Mouse (Mus musculus): Measurements from ENCODE around the gene Methig1. TPM values are rescaled to one million over a fixed set of nuclear protein-coding genes. Genes with fewer than 3 reads are reported as not detected.
"Not testable (repeated sequence)": the region's sequence is repeated elsewhere in the genome, so short reads cannot be mapped to it uniquely, and the experiment has no call there.

Methig1 gene
- polyA plus RNA-seq, 1 experiment from 2014 or later = not detected

- WGBS = 36% methylated on average over 2 of the region's 2 CpGs
- H3K4me1 ChIP-seq (ENCODE audit: control insufficient read depth, insufficient read depth, low read length) = no peaks in the 10 kb centered on the region
Measured at GRCm38 (mm10) chr15:100349496-100349895, 3.5 kb upstream of the Methig1 start.

DNA sequence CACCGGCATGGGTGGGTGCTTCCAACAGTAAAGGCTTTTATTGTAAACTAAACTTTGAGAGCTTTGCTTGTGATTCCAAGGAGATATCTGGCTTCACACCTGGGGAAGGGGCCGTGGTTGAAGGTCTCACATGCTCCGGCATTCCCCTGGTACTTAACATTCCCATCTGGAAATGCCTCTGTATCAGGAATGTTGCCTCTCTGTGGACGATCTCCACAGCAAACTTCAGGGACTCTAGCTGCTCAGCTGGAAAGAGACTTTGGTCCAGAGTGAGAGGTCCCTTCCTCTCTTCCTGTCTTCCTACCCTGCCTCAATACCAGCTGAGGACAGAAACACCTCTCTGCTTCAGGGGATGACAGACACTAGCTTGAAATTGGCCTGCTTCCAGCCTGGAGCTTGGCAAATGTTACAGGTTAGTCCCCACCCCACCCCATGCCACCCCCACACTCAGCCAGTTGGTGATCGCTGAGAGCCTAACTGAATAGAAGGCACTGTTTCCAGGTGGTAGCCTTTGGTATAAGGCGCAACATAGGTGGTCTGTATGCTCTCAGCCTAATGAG lies 1.4 kb upstream of the Methig1 start:
- Histone ChIP-seq H3K4me2 (ENCODE audit: low read depth, severe bottlenecking) (no peak overlapping the region), H3K27me3 (ENCODE audit: control insufficient read depth, insufficient read depth, low read length) (no peaks in the 10 kb centered on the region), H3K9me3 (ENCODE audit: control insufficient read depth, low read length) (no peaks in the 10 kb centered on the region), H3K36me3 (ENCODE audit: control insufficient read depth, insufficient read depth, low read length) (no peaks in the 10 kb centered on the region), H3K4me1 (ENCODE audit: control insufficient read depth, insufficient read depth, low read length) (no peaks in the 10 kb centered on the region), H3K4me3 (ENCODE audit: low read depth, low read length) (no peak overlapping the region), H3K9ac (ENCODE audit: low read length) (no peak overlapping the region), H3K27ac (replicated peaks; ENCODE audit: low read depth, low read length) (no peak overlapping the region)
- DNase-seq (ENCODE audit: low spot score) (no peak), ATAC-seq (ENCODE audit: insufficient number of reproducible peaks, low FRiP score, low TSS enrichment, low read depth) (no peak)
- 63% methylated on average over 6 of the region's 6 CpGs for WGBS

More at GRCm38 (mm10) chr15:100349496-100349895, 3.5 kb upstream of the Methig1 start:
- no peaks in the 10 kb centered on the region for H3K27me3 ChIP-seq (ENCODE audit: control insufficient read depth, insufficient read depth, low read length)
- no peak overlapping the region for H3K4me2 ChIP-seq (ENCODE audit: low read depth, severe bottlenecking)
- no peak overlapping the region for H3K4me3 ChIP-seq (ENCODE audit: low read depth, low read length)
- ATAC-seq (ENCODE audit: insufficient number of reproducible peaks, low FRiP score, low TSS enrichment, low read depth) (no peak), DNase-seq (ENCODE audit: low spot score) (no peak)
- H3K36me3 ChIP-seq (ENCODE audit: control insufficient read depth, insufficient read depth, low read length) = no peaks in the 10 kb centered on the region
- no peak overlapping the region for H3K27ac ChIP-seq (replicated peaks; ENCODE audit: low read depth, low read length)
- H3K9me3 ChIP-seq (ENCODE audit: control insufficient read depth, low read length) = no peaks in the 10 kb centered on the region
- H3K9ac ChIP-seq (ENCODE audit: low read length) = no peak overlapping the region

DNA sequence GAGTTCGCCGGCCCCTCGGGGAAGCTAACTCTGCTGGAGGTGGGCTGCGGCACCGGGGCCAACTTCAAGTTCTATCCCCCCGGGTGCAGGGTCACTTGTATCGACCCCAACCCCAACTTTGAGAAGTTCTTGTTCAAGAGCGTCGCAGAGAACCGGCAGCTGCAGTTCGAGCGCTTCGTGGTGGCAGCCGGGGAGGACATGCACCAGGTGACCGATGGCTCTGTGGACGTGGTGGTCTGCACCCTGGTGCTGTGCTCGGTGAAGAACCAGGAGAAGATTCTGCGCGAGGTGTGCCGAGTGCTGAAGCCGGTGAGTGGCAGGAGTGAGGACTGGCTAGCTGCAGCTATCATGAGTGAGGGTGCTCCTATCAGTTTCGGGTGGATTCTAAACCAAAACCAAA lies 450 bp downstream of the Methig1 start:
- H3K9ac ChIP-seq (ENCODE audit: low read length); H3K36me3 ChIP-seq (ENCODE audit: control insufficient read depth, insufficient read depth, low read length); DNase-seq (ENCODE audit: low spot score); H3K27ac ChIP-seq (replicated peaks; ENCODE audit: low read depth, low read length); ATAC-seq (ENCODE audit: insufficient number of reproducible peaks, low FRiP score, low TSS enrichment, low read depth); H3K9me3 ChIP-seq (ENCODE audit: control insufficient read depth, low read length); H3K4me2 ChIP-seq (ENCODE audit: low read depth, severe bottlenecking); H3K4me3 ChIP-seq (ENCODE audit: low read depth, low read length); H3K27me3 ChIP-seq (ENCODE audit: control insufficient read depth, insufficient read depth, low read length); H3K4me1 ChIP-seq (ENCODE audit: control insufficient read depth, insufficient read depth, low read length): not testable (repeated sequence)
- WGBS = 97% methylated on average over 11 of the region's 22 CpGs

GRCm38 (mm10) chr15:100355876-100356275 lies 2.9 kb downstream of the Methig1 start:
- Histone ChIP-seq H3K4me2 (ENCODE audit: low read depth, severe bottlenecking) (no peak overlapping the region), H3K9me3 (ENCODE audit: control insufficient read depth, low read length) (no peaks in the 10 kb centered on the region), H3K4me3 (ENCODE audit: low read depth, low read length) (no peak overlapping the region), H3K9ac (ENCODE audit: low read length) (no peak overlapping the region), H3K4me1 (ENCODE audit: control insufficient read depth, insufficient read depth, low read length) (no peaks in the 10 kb centered on the region), H3K27ac (replicated peaks; ENCODE audit: low read depth, low read length) (no peak overlapping the region), H3K36me3 (ENCODE audit: control insufficient read depth, insufficient read depth, low read length) (no peaks in the 10 kb centered on the region), H3K27me3 (ENCODE audit: control insufficient read depth, insufficient read depth, low read length) (no peaks in the 10 kb centered on the region)
- WGBS = 40% methylated on average over 5 of the region's 5 CpGs
- DNase-seq (ENCODE audit: low spot score) = no peak
- ATAC-seq (ENCODE audit: insufficient number of reproducible peaks, low FRiP score, low TSS enrichment, low read depth) = no peak

GRCm38 (mm10) chr15:100364242-100364641 lies 11.3 kb downstream of the Methig1 start, which contains the start of gene Higd1c:
TSS of gene Higd1c (plus strand) at chr15:100364542.
- no peak within 1 kb of the TSS for H3K27ac ChIP-seq (replicated peaks; ENCODE audit: low read depth, low read length)
- H3K27me3 ChIP-seq (ENCODE audit: control insufficient read depth, insufficient read depth, low read length) = no peaks in the 10 kb centered on the region
- H3K4me1 ChIP-seq (ENCODE audit: control insufficient read depth, insufficient read depth, low read length) = no peaks in the 10 kb centered on the region
- 0 out of 2 replicates have a peak, but pooled peaks cover 3% of the 10 kb centered on the region for H3K9me3 ChIP-seq (ENCODE audit: control insufficient read depth, low read length)
- DNase-seq (ENCODE audit: low spot score) (no peak), ATAC-seq (ENCODE audit: insufficient number of reproducible peaks, low FRiP score, low TSS enrichment, low read depth) (no peak)
- no peak within 1 kb of the TSS for H3K9ac ChIP-seq (ENCODE audit: low read length)
- no peaks in the 10 kb centered on the region for H3K36me3 ChIP-seq (ENCODE audit: control insufficient read depth, insufficient read depth, low read length)
- 48% methylated on average over 7 of the region's 7 CpGs for WGBS
- H3K4me3 ChIP-seq (ENCODE audit: low read depth, low read length) = no peak within 1 kb of the TSS
- no peak within 1 kb of the TSS for H3K4me2 ChIP-seq (ENCODE audit: low read depth, severe bottlenecking)

DNA sequence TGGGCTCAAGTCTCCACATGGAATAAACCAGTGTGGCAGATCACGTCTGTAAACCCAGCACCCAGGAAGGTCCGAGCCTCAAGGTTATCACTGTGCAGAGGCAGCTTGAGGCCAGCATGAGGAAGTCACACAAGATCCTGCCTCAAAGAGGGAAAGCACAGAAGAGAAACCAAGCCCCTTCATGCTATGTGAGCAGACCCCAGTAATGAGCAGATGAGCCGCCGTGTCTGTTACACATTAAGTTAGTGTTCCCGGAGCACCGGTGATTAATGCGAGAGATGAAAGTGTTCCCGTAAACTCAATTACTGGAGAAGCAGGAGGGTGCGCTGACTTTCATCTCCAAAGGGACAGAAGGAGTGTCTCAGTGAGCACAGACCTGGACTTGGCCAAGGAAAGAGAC lies 13.0 kb downstream of the Methig1 start:
- H3K4me3 ChIP-seq (ENCODE audit: low read depth, low read length); ATAC-seq (ENCODE audit: insufficient number of reproducible peaks, low FRiP score, low TSS enrichment, low read depth); H3K27me3 ChIP-seq (ENCODE audit: control insufficient read depth, insufficient read depth, low read length); H3K9me3 ChIP-seq (ENCODE audit: control insufficient read depth, low read length); DNase-seq (ENCODE audit: low spot score); H3K4me1 ChIP-seq (ENCODE audit: control insufficient read depth, insufficient read depth, low read length); H3K9ac ChIP-seq (ENCODE audit: low read length); H3K4me2 ChIP-seq (ENCODE audit: low read depth, severe bottlenecking); H3K36me3 ChIP-seq (ENCODE audit: control insufficient read depth, insufficient read depth, low read length); H3K27ac ChIP-seq (replicated peaks; ENCODE audit: low read depth, low read length): not testable (repeated sequence)
- WGBS = 8% methylated on average over 8 of the region's 9 CpGs

DNA sequence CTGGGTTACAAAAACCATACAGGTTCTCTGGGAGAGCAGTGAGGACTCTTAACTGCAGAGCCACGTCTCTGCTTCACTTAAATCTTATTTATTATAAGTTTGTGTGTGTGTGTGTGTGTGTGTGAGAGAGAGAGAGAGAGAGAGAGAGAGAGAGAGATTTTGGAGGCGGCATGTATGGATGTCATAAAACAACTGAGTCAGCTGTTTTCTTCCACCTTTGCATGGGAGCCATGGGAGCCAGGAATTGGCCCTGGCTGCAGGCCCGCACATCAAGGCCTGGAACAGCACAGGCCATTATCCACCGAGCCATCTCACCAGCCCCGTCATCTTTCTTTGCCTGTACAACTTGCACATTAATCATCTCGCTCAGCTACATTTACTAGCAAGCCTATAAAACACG lies 14.2 kb downstream of the Methig1 start:
- 50% methylated on average over 7 of the region's 7 CpGs for WGBS
- Histone ChIP-seq H3K4me1 (ENCODE audit: control insufficient read depth, insufficient read depth, low read length) (no peaks in the 10 kb centered on the region), H3K9me3 (ENCODE audit: control insufficient read depth, low read length) (0 out of 2 replicates have a peak, but pooled peaks cover 3% of the 10 kb centered on the region), H3K4me2 (ENCODE audit: low read depth, severe bottlenecking) (no peak overlapping the region), H3K27me3 (ENCODE audit: control insufficient read depth, insufficient read depth, low read length) (no peaks in the 10 kb centered on the region), H3K9ac (ENCODE audit: low read length) (no peak overlapping the region), H3K4me3 (ENCODE audit: low read depth, low read length) (no peak overlapping the region), H3K36me3 (ENCODE audit: control insufficient read depth, insufficient read depth, low read length) (no peaks in the 10 kb centered on the region), H3K27ac (replicated peaks; ENCODE audit: low read depth, low read length) (no peak overlapping the region)
- ATAC-seq (ENCODE audit: insufficient number of reproducible peaks, low FRiP score, low TSS enrichment, low read depth) (no peak), DNase-seq (ENCODE audit: low spot score) (no peak)

GRCm38 (mm10) chr15:100375066-100375465 lies 22.1 kb downstream of the Methig1 start:
- Histone ChIP-seq H3K9ac (ENCODE audit: low read length) (no peak overlapping the region), H3K36me3 (ENCODE audit: control insufficient read depth, insufficient read depth, low read length) (no peaks in the 10 kb centered on the region), H3K4me1 (ENCODE audit: control insufficient read depth, insufficient read depth, low read length) (no peaks in the 10 kb centered on the region), H3K9me3 (ENCODE audit: control insufficient read depth, low read length) (no peaks in the 10 kb centered on the region), H3K4me2 (ENCODE audit: low read depth, severe bottlenecking) (no peak overlapping the region), H3K27ac (replicated peaks; ENCODE audit: low read depth, low read length) (no peak overlapping the region), H3K27me3 (ENCODE audit: control insufficient read depth, insufficient read depth, low read length) (no peaks in the 10 kb centered on the region), H3K4me3 (ENCODE audit: low read depth, low read length) (no peak overlapping the region)
- WGBS = 34% methylated on average over 5 of the region's 5 CpGs
- DNase-seq (ENCODE audit: low spot score) (peak; percentile 80), ATAC-seq (ENCODE audit: insufficient number of reproducible peaks, low FRiP score, low TSS enrichment, low read depth) (no peak)

All from limb, embryonic 11.5 days (tissue).